Mouse (Mus musculus): ENCODE data around the gene Nkd1. TPM values are rescaled to one million over a fixed set of nuclear protein-coding genes. Genes with fewer than 3 reads are reported as not detected.

Gene Nkd1
- polyA plus RNA-seq, 1 experiment from 2014 or later, result 90.6 TPM

DNA sequence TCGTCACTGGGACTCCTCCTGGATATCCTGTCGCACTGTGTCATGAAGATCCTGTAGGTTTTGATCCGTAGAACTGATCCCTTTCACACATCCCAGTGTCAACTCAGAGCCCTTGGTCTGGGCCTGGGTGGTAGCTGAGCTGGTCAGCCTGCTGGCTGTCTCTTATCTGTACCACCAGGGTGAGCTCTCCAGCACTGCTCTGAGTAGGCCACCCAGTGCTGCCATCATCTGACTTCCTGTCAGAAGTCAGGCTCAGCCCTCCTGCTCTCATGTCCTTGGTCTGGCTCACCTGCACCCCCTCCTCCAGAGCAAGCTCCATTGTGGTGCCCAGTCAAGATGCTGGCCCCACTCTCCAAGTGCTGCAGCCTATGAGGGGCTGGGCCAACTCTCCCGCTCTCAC, 18.8 kb downstream of the Nkd1 start:
- Histone ChIP-seq H3K27me3 (no peaks in the 10 kb centered on the region), H3K9ac (replicated peaks) (no peak overlapping the region), H3K4me3 (no peak overlapping the region), H3K4me1 (no peaks in the 10 kb centered on the region), H3K9me3 (no peaks in the 10 kb centered on the region), H3K4me2 (replicated peaks) (no peak overlapping the region), H3K27ac (replicated peaks) (no peak overlapping the region), H3K36me3 (no peaks in the 10 kb centered on the region)
- 85% methylated on average over 4 of the region's 4 CpGs for WGBS
- no peak for ATAC-seq (ENCODE audit: low FRiP score, low read depth)

DNA sequence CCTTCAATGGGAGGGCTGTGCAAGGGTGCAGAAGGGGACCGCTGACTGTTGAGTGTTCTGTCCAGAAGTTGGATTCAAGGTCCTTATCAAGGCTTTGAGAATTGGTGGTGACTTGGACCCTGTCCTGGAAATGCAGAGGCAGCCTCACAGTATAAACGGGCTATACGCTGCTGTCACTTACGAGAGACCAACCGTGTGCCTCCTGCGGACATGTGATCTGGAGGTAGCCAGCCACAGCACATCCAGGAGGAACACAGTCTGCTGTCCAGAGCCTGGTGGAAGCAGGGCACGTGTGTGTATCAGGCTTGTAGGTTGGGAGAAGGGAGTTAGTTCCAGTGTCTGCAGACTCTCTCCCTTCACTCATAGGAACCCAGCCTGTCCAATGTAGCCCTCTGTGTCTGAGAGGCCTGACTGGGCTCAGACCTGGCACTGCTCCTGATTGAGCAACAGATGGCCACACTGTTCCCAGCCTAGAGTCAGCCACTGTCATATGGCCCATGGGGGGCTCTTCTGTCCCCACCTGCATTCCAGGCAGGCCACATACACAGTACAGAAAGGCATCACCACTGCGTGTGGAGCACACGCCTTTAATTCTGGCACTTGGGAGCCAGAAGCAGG, 21.6 kb downstream of the Nkd1 start:
- H3K9ac ChIP-seq (replicated peaks), result no peak overlapping the region
- H3K4me3 ChIP-seq, result no peak overlapping the region
- H3K27me3 ChIP-seq, result no peaks in the 10 kb centered on the region
- H3K4me1 ChIP-seq, result no peaks in the 10 kb centered on the region
- 89% methylated on average over 9 of the region's 9 CpGs for WGBS
- no peak overlapping the region for H3K27ac ChIP-seq (replicated peaks)
- no peaks in the 10 kb centered on the region for H3K9me3 ChIP-seq
- H3K4me2 ChIP-seq (replicated peaks), result no peak overlapping the region
- no peak for ATAC-seq (ENCODE audit: low FRiP score, low read depth)
- 0 out of 2 replicates have a peak, but pooled peaks cover 12% of the 10 kb centered on the region for H3K36me3 ChIP-seq

DNA sequence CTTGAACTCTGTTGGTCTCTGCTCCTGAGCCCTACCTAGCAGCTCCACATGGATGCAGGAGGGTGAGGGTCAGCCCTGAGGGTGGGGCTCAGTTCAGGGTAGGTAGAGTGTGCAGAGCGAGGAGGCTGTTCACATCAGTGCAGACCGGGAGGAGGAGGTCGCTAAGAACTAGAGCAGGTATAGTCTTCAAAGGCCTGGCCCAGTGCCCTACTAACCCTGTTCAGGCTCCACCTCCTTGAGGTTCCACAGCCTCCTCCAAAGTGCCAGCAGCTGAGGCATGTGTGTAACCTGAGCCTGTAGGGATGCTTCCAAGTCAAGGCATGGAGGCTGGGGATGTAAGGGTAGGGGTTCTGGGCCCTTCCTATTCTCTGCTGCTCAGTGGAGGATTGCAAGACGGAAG, 23.5 kb downstream of the Nkd1 start:
- Histone ChIP-seq H3K27ac (replicated peaks) (no peak overlapping the region), H3K4me3 (no peak overlapping the region), H3K27me3 (no peaks in the 10 kb centered on the region), H3K9ac (replicated peaks) (no peak overlapping the region), H3K4me1 (no peaks in the 10 kb centered on the region), H3K4me2 (replicated peaks) (no peak overlapping the region), H3K9me3 (peaks cover 8% of the 10 kb centered on the region; the same call in 1 of the 2 replicates), H3K36me3 (peaks cover 30% of the 10 kb centered on the region)
- WGBS, result 78% methylated on average over 4 of the region's 4 CpGs
- no peak for ATAC-seq (ENCODE audit: low FRiP score, low read depth)

DNA sequence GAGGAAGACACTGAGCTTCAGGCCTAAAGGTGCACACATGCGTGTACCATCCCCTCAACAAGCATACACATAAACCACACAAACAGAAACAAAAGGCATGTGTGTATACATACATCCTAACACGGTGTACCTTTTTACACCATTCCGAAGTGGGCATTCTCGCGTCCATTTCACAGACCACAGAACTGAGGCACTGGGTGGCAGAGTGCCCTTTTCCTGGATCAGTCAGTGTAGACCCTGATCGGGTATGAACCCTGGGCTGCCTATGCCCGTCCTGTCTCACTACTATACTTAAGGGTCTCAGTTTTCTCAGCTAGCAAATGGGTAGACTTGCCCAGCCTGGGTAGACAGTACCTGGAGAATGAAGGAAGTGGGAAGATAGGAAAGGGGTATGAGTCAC, 24.3 kb downstream of the Nkd1 start:
- no peak overlapping the region for H3K9ac ChIP-seq (replicated peaks)
- WGBS, result 96% methylated on average over 7 of the region's 7 CpGs

DNA sequence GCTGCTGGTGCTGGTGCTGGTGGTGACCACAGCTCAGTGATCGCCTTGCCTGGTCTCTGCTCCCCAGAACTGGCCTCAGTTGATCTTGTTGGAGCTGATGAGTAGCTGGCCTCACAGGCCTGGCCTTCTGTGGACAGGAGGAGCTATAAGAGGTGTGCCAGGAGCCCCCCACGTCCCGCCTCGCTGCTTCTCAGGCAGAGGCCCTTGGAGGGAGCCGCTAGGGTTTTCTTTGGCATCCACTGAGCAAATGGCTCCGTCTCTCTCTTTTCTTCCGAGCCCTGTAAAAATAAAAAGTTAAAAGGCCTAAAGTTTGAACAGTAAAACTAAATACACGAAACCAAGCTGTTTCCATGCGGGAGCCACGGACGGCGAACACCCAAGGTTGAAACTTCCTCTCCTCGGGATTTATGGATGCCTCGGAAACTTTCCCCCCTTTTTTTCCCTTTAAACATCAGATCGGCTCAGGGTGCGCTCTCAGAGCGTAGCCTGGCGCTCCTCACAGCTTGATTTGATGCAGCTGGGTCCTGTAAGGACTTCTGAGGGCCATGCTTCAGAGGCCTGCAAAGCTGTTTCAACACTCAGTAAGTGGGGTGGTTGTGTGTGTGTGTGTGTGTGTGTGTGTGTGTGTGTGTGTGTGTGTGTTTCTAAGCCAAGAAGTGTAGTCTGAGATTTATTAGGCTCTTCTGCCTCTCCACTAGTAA, 25.0 kb downstream of the Nkd1 start:
- H3K9me3 ChIP-seq, result peaks cover 8% of the 10 kb centered on the region; the same call in 1 of the 2 replicates
- H3K4me3 ChIP-seq, result no peak overlapping the region
- no peak overlapping the region for H3K4me2 ChIP-seq (replicated peaks)
- WGBS, result 74% methylated on average over 18 of the region's 18 CpGs
- no peak overlapping the region; the same call in 1 of the 2 replicates for H3K27ac ChIP-seq (replicated peaks)
- no peak overlapping the region for H3K9ac ChIP-seq (replicated peaks)
- no peaks in the 10 kb centered on the region for H3K27me3 ChIP-seq
- no peaks in the 10 kb centered on the region for H3K4me1 ChIP-seq
- H3K36me3 ChIP-seq, result peaks cover 35% of the 10 kb centered on the region
- no peak for ATAC-seq (ENCODE audit: low FRiP score, low read depth)

More for the DNA sequence above, 24.3 kb downstream of the Nkd1 start:
- Histone ChIP-seq H3K9me3 (peaks cover 8% of the 10 kb centered on the region; the same call in 1 of the 2 replicates), H3K4me2 (replicated peaks) (no peak overlapping the region), H3K27me3 (no peaks in the 10 kb centered on the region), H3K36me3 (peaks cover 35% of the 10 kb centered on the region), H3K4me3 (no peak overlapping the region), H3K4me1 (no peaks in the 10 kb centered on the region), H3K27ac (replicated peaks) (no peak overlapping the region)
- ATAC-seq (ENCODE audit: low FRiP score, low read depth), result no peak

DNA sequence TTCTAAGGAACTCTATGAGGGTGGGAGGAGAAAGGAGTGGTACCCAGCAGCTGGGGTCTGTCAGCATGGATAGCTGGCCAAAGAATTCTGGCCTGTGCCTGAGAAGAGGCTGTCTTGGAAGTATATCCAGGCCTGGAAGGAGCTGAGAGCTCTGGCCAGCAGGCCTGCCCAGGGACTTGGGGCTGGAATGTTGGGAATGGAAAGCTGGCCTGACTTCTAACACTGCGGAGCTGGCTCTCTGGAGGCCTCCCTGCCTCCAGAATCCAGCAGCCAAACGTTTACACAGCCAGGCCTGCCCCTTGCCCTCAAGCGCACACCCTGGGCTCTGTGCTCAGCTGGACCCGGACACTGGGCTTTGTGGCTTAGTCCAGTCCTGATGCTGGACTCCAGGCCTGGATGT, 34.5 kb downstream of the Nkd1 start:
- 77% methylated on average over 4 of the region's 4 CpGs for WGBS
- no peaks in the 10 kb centered on the region for H3K27me3 ChIP-seq
- no peaks in the 10 kb centered on the region for H3K9me3 ChIP-seq
- no peak overlapping the region for H3K27ac ChIP-seq (replicated peaks)
- ATAC-seq (ENCODE audit: low FRiP score, low read depth), result no peak
- peaks cover 14% of the 10 kb centered on the region for H3K36me3 ChIP-seq
- no peak overlapping the region for H3K9ac ChIP-seq (replicated peaks)
- H3K4me1 ChIP-seq, result no peaks in the 10 kb centered on the region; the same call in 1 of the 2 replicates
- H3K4me3 ChIP-seq, result no peak overlapping the region
- no peak overlapping the region for H3K4me2 ChIP-seq (replicated peaks)

DNA sequence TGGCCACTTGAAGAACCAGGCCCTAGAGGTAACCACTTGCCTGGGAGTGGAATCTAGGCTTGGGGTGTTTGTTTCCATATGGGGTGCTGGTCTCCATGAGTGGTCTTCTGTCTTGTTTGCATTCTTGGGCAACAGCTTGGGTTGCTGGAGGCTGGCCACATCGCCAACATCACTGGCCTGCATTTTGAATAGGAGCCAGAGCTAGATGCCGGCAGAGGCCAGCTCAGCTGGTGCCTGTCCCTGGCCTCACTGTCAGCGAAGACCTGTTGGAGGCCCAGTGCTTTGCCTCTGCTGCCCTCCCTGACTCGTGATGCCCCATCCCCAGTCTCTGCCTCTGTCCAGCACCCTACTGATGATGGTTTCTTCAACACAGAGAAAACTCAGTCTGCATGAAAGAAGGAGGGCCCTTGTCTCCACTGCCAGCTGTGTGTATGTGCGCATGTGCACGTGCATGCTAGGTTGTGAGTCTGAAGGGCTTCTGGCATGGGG, 38.9 kb downstream of the Nkd1 start:
- ATAC-seq (ENCODE audit: low FRiP score, low read depth), result no peak
- H3K4me2 ChIP-seq (replicated peaks), result no peak overlapping the region
- WGBS, result 86% methylated on average over 6 of the region's 6 CpGs

DNA sequence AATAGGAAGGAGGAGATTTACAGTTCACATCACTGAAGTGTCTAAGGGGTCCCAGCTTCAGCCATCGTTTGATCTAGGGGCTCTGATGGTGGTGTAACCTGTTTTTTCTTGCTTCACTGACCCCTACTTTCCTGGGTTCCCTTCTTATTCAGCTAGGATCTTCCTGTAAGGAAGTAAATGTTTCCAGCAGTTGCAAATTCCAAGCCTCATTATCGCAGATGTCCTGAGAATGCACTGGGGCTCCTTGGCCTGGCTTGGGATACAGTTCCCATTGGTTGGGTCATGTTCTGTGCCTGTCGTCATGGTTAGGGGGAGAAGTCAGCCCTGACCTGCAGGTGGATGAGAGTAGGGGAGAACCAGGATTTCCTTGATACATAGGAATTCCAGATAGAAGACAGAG, 40.2 kb downstream of the Nkd1 start:
- no peak overlapping the region for H3K27ac ChIP-seq (replicated peaks)

More for the DNA sequence above, 38.9 kb downstream of the Nkd1 start:
- Histone ChIP-seq H3K27me3 (no peaks in the 10 kb centered on the region), H3K9ac (replicated peaks) (0 out of 2 replicates have a peak overlapping the region, but pooled peaks have one; percentile 21), H3K36me3 (peaks cover 13% of the 10 kb centered on the region), H3K4me3 (no peak overlapping the region), H3K9me3 (no peaks in the 10 kb centered on the region), H3K4me1 (no peaks in the 10 kb centered on the region), H3K27ac (replicated peaks) (no peak overlapping the region)

DNA sequence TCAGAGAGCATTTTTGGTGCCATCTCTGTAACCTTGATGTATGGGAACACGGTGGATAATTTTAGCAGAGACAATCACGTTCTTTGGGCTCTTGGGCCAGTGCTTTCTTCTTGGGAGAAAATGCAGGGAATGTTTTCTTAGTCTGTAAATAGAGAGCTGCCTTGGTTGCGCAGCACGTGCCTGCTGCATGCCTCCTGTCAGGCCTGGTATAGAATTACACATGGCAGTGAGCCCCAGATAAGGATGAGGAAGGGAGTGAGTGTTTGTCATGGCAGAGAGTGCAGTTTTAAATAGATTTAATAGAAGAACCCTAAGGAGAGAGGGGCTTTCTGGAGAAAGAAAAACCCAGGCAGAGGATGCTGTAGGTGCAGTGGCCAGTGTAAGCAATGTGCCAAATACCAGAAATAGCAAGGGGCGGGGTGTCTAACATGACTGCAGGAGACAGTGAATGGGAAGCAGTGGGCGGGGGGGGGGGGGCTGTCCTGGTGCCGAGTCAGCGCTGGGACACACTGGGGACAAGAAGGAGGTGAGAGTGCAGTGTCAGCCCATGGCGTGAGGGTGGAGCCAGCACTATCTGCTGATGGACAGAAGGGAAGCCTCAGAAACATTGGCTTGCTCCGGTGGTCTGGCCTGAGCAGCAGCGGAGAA, 43.2 kb downstream of the Nkd1 start:
- WGBS, result 73% methylated on average over 9 of the region's 11 CpGs
- no peaks in the 10 kb centered on the region for H3K36me3 ChIP-seq
- no peaks in the 10 kb centered on the region for H3K9me3 ChIP-seq
- H3K27ac ChIP-seq (replicated peaks), result no peak overlapping the region
- peaks cover 25% of the 10 kb centered on the region for H3K4me1 ChIP-seq
- peaks cover 3% of the 10 kb centered on the region; the same call in 1 of the 2 replicates for H3K27me3 ChIP-seq
- ATAC-seq (ENCODE audit: low FRiP score, low read depth), result no peak
- H3K4me2 ChIP-seq (replicated peaks), result no peak overlapping the region
- H3K4me3 ChIP-seq, result no peak overlapping the region
- no peak overlapping the region for H3K9ac ChIP-seq (replicated peaks)

More for the DNA sequence above, 40.2 kb downstream of the Nkd1 start:
- Histone ChIP-seq H3K36me3 (peaks cover under 1% of the 10 kb centered on the region), H3K4me1 (peaks cover 9% of the 10 kb centered on the region; the same call in 1 of the 2 replicates), H3K4me3 (no peak overlapping the region), H3K27me3 (peaks cover 3% of the 10 kb centered on the region; the same call in 1 of the 2 replicates), H3K9me3 (no peaks in the 10 kb centered on the region), H3K9ac (replicated peaks) (no peak overlapping the region), H3K4me2 (replicated peaks) (no peak overlapping the region)
- WGBS, result 83% methylated on average over 3 of the region's 3 CpGs
- ATAC-seq (ENCODE audit: low FRiP score, low read depth), result no peak

DNA sequence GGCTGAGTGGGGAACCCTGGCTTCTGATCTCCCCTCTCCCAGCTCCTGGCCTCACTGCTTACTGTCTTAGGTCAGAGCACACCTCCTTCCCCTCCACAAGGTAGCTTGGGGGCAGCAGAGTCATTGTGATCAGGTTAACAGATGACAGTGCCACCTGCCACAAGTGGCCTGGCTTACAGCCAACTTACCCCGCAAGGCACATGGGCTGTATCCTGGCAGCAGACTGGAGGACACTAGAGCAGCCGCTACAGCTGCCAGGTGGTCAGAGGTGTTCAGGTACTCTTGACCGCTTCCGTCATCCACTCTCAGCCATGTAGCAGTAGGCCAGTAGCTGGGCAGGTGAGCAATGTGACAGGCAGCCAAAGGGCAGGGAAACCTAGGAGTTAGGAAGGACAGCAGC, 45.0 kb downstream of the Nkd1 start:
- H3K27ac ChIP-seq (replicated peaks), result no peak overlapping the region
- 91% methylated on average over 4 of the region's 4 CpGs for WGBS
- H3K4me2 ChIP-seq (replicated peaks), result no peak overlapping the region
- no peaks in the 10 kb centered on the region for H3K36me3 ChIP-seq
- peaks cover 41% of the 10 kb centered on the region for H3K4me1 ChIP-seq
- no peak overlapping the region for H3K4me3 ChIP-seq
- peaks cover 3% of the 10 kb centered on the region; the same call in 1 of the 2 replicates for H3K27me3 ChIP-seq
- H3K9me3 ChIP-seq, result no peaks in the 10 kb centered on the region
- no peak overlapping the region for H3K9ac ChIP-seq (replicated peaks)
- no peak for ATAC-seq (ENCODE audit: low FRiP score, low read depth)

DNA sequence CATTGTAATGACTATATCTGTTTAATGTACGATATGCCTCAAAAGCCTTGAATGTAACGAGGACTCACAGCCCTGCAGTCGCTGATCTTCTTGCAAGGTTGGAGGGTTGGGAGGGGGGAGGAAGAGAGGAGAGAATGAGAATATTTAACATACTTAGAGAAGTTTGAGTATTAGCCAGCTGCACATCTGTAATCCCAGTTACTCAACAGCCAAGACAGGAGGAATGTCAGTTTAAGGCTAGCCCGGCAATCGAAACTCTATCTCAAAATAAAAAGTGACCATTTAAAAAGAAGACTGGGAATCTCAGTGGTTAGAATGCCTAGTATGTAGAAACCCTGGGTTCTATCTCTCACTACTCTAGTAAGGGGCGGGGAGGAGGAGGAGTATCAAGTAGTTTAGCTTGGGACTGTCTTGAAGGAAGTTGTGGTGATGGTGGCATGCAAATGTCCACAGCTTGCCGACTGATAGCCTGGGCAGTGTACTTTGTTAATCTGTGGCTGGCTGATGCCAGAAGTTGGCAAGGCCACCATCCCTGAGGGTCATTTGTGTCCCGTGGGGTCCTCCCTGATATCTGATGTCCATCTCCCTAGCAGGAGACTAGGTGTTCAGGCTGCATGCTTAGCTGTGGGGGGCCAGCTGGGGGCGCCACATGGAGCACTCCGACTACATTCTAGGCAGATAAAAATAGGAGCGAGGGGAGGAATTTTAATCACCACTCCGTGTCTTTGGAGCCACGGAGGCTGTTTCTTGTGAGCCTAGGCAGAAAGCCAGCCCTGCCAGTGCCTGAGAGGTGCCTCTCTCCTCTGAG, 46.4 kb downstream of the Nkd1 start:
- peaks cover 46% of the 10 kb centered on the region for H3K4me1 ChIP-seq
- no peaks in the 10 kb centered on the region for H3K9me3 ChIP-seq
- 66% methylated on average over 13 of the region's 13 CpGs for WGBS
- H3K4me2 ChIP-seq (replicated peaks), result no peak overlapping the region
- no peak overlapping the region for H3K9ac ChIP-seq (replicated peaks)
- no peaks in the 10 kb centered on the region for H3K36me3 ChIP-seq
- H3K4me3 ChIP-seq, result no peak overlapping the region
- no peak overlapping the region for H3K27ac ChIP-seq (replicated peaks)
- ATAC-seq (ENCODE audit: low FRiP score, low read depth), result no peak
- peaks cover 3% of the 10 kb centered on the region; the same call in 1 of the 2 replicates for H3K27me3 ChIP-seq
